Mouse (Mus musculus): ENCODE data around the gene Lrp8. TPM values are rescaled to one million over a fixed set of nuclear protein-coding genes. Genes with fewer than 3 reads are reported as not detected.

Lrp8 gene
- total and polyA plus RNA-seq, 3 experiments = 25.2 to 33.2 TPM; not detected in 1

DNA sequence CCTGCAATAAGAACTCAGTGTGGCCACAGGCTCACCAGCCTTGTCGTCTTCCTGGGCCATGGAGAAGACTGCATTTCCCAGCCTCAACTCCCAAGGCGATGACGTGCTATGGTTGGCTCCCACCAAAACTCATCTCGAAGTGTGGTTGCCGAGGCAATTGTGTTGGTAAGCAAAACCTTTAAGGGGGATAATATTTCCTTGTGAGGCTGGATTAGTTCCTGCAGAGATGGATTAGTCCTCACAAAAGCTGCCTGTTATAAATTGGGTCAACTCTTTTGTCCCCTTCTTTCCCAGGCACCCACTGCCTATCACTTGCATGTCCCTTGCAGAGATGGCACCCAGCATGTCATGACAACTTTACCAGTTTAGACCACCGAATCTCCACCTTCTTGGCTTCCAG is 13.2 kb upstream of the Lrp8 start:
- no peak overlapping the region for H3K9ac ChIP-seq (ENCODE audit: control insufficient read depth, low read depth, low read length, poor library complexity, severe bottlenecking)
- no peaks in the 10 kb centered on the region; a peak in 3 of 4 replicates for H3K27me3 ChIP-seq (ENCODE audit: control insufficient read depth in 1 of 2, insufficient read depth in 2 of 2, low read length in 2 of 2)
- H3K4me3 ChIP-seq (ENCODE audit: control insufficient read depth in 1 of 2, insufficient read depth in 1 of 2, low read depth in 2 of 2, low read length in 2 of 2) = no peak overlapping the region
- no peak for DNase-seq (ENCODE audit: low read depth, low spot score)
- no peak overlapping the region for H3K27ac ChIP-seq (ENCODE audit: control insufficient read depth, low read depth, low read length)
- no peaks in the 10 kb centered on the region; a peak in 1 of 4 replicates for H3K36me3 ChIP-seq (ENCODE audit: control insufficient read depth in 1 of 2, insufficient read depth in 2 of 2, low read length in 2 of 2)
- H3K4me1 ChIP-seq (ENCODE audit: control insufficient read depth in 1 of 2, insufficient read depth in 2 of 2, low read length in 2 of 2) = peaks cover 0 to 2% of the 10 kb centered on the region in 2 experiments; a peak in 2 of 4 replicates
- TF ChIP-seq E2F4 (IDR thresholded peaks at IDR 0.05; ENCODE audit: borderline replicate concordance, low read depth, low read length) (no peak), POLR2AphosphoS2 (IDR thresholded peaks at IDR 0.05; ENCODE audit: low read length) (no peak), MYC (IDR thresholded peaks at IDR 0.05; ENCODE audit: low read depth, low read length) (no peak), MXI1 (IDR thresholded peaks at IDR 0.05; ENCODE audit: low read depth, low read length) (no peak), USF2 (IDR thresholded peaks at IDR 0.05; ENCODE audit: borderline replicate concordance in 1 of 2, insufficient read depth in 1 of 2, low read depth in 1 of 2, low read length in 2 of 2) (no peak), POLR2A (IDR thresholded peaks at IDR 0.05; ENCODE audit: control insufficient read depth in 1 of 2, insufficient read depth in 1 of 2, low read depth in 1 of 2, low read length in 2 of 2, poor library complexity in 1 of 2) (no peak), RCOR1 (IDR thresholded peaks at IDR 0.05; ENCODE audit: low read depth, low read length) (no peak), MAX (IDR thresholded peaks at IDR 0.05; ENCODE audit: low read length) (no peak)
- no peaks in the 10 kb centered on the region for H3K9me3 ChIP-seq (replicated peaks; ENCODE audit: insufficient read depth, low read length)
- H3K79me2 ChIP-seq (ENCODE audit: control insufficient read depth, insufficient read depth, low read length, poor library complexity) = no peaks in the 10 kb centered on the region

DNA sequence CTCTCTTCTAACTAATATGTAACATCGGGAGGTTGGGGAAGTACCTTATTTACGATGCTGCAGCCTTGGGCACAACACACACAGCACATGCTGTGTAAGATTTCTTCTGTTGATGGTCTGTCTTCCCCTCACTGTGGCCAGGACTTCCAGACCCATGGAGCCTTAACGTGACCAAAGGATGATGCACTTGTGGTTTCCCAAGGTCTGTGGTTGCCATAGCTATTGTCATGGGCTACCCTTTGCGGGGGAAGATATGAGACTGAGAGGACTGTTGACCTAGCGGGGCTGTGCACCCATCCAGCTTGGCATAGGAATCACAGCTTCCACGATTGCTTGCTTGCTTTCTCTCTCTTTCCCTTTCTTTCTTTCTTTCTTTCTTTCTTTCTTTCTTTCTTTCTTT is 1.3 kb upstream of the Lrp8 start:
- H3K27ac ChIP-seq (ENCODE audit: control insufficient read depth, low read depth, low read length) = no peak overlapping the region
- no peaks in the 10 kb centered on the region for H3K27me3 ChIP-seq (ENCODE audit: control insufficient read depth in 1 of 2, insufficient read depth in 2 of 2, low read length in 2 of 2)
- H3K79me2 ChIP-seq (ENCODE audit: control insufficient read depth, insufficient read depth, low read length, poor library complexity) = peaks cover 23% of the 10 kb centered on the region
- H3K4me1 ChIP-seq (ENCODE audit: control insufficient read depth in 1 of 2, insufficient read depth in 2 of 2, low read length in 2 of 2) = peaks cover 0 to 16% of the 10 kb centered on the region in 2 experiments
- no peaks in the 10 kb centered on the region for H3K9me3 ChIP-seq (replicated peaks; ENCODE audit: insufficient read depth, low read length)
- H3K4me3 ChIP-seq (ENCODE audit: control insufficient read depth in 1 of 2, insufficient read depth in 1 of 2, low read depth in 2 of 2, low read length in 2 of 2) = no peak overlapping the region
- no peak for DNase-seq (ENCODE audit: low read depth, low spot score)
- TF ChIP-seq TCF12 (IDR thresholded peaks at IDR 0.05; ENCODE audit: low read depth, low read length) (no peak), MYC (IDR thresholded peaks at IDR 0.05; ENCODE audit: low read depth, low read length) (no peak), NELFE (IDR thresholded peaks at IDR 0.05; ENCODE audit: low read depth, low read length) (no peak), POLR2AphosphoS5 (IDR thresholded peaks at IDR 0.05; ENCODE audit: borderline replicate concordance, low read depth, low read length) (no peak), CHD1 (IDR thresholded peaks at IDR 0.05; ENCODE audit: low read depth, low read length) (no peak), ZNF384 (IDR thresholded peaks at IDR 0.05; ENCODE audit: low read depth, low read length) (no peak), ZMIZ1 (IDR thresholded peaks at IDR 0.05; ENCODE audit: low read depth, low read length) (no peak), MXI1 (IDR thresholded peaks at IDR 0.05; ENCODE audit: low read depth, low read length) (no peak), MAX (IDR thresholded peaks at IDR 0.05; ENCODE audit: low read length) (no peak), POLR2AphosphoS2 (IDR thresholded peaks at IDR 0.05; ENCODE audit: low read length) (no peak), SIN3A (IDR thresholded peaks at IDR 0.05; ENCODE audit: low read length) (no peak)
- H3K9ac ChIP-seq (ENCODE audit: control insufficient read depth, low read depth, low read length, poor library complexity, severe bottlenecking) = no peak overlapping the region
- H3K36me3 ChIP-seq (ENCODE audit: control insufficient read depth in 1 of 2, insufficient read depth in 2 of 2, low read length in 2 of 2) = peaks cover 0 to 7% of the 10 kb centered on the region in 2 experiments; a peak in 2 of 4 replicates
